Mouse (Mus musculus) heart, postnatal 10 days (tissue): ENCODE results near the gene Iqgap2. TPM values are rescaled to one million over a fixed set of nuclear protein-coding genes. Genes with fewer than 3 reads are reported as not detected.

Source experiments
- DNase-seq, 2 experiments: peaks; one replicate each; pipeline ENCODE4 v3.0.0; 2021
- intact Hi-C: fragments of 180-260 bp; cut with DNase I; formaldehyde crosslinking; loops from one replicate; pipeline ENCODE4 v1.15.1; 2025
- total RNA-seq, 2 experiments: library from RNA; stranded (reverse); gene quantifications; 2 replicates each; pipeline ENCODE4 v1.2.3; 2021

Iqgap2 gene
- total RNA-seq, 2 experiments from 2014 or later: 2.3 to 3.1 TPM

DNA sequence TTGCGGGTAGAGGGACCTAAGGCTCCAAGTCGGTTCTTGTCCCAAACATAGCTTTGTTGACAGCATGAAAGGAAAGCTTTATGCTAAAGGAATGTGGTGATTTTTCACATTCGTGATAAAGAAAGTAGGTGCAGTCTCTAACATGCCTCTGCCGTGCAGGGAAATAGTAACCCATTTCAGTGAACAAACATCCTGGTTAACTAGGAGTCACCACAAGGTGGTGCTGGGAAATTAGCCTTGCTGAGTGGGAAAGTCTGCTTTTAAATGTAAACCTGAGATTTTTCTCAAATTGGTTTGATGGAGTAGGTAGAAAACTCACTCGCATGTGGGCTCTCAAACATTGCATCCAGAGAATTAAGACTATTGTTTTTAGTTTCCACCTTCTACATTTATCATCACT lies 152.1 kb downstream of the Iqgap2 start:
- intact Hi-C loops: loop anchor here (2.0 kb wide), 1 partner anchor 153 kb away; no protein-coding TSS in a partner anchor
- peak in 1 of 2 experiments; percentile 21 for DNase-seq

DNA sequence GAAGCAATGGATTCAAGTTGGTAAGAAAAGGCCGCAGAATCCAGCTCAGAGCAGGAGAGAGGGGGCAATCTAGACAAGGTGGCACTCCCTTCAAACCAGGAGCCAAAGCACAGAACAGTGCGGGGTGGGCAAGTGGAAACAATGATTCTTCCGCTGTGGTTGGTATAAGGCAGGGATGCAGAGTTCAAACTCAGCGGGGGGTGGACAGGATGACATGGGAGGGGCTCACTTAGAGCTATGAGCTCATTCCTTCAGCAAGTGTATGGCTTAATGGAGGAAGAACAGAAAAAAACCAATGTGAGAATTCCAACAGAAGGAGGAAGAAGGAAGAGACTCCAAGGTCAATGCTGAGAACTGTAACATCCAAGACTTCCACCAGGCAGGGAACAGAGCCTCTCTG lies 161.2 kb downstream of the Iqgap2 start:
- DNase-seq: no peak
- intact Hi-C loops: no loop called here

DNA sequence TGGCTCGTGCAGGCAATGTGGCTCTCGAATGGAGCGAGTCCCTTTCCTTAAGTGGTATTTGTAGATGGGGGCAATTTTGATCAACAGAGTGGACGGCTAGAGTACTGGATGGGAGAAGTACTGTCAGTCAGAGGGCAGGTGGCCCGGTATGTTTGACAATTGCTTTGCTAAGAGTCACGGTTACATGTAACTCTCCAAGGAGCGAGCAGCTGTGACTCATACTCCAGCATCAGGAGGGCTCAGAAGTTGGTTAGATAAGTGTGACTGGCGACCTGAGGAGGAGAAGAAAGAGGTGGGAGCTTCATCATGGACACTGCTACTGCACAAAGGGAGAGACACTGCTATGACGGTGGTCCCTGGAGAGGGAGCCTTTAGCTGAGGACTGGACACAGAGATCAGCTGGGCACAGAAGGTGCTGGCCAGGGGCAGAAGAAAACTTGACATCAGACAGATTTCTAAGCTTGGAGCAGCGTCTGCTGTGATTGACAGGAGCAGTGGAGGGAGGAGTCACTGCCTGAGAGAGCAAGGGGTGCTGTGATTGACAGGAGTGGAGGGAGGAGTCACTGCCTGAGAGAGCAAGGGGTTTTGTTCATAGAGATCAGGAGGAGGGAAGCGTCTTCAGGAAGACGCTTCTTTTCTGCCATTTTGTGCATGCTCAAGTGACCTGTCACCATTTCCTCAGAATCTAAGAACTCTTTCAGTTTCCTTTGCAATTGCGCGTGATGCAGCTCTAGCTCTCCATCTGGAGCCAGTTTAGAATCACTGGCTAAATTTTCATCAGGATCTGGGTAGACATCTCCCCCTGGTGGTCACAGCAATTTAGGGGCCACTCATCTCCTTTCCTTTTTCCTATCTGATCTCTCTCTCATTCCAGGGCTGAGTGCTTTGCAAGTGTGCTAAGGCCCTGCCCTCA lies 172.1 kb downstream of the Iqgap2 start:
- intact Hi-C loops: loop anchor here (1.0 to 5.0 kb wide), 3 partner anchors 52 to 327 kb away; no protein-coding TSS in a partner anchor

DNA sequence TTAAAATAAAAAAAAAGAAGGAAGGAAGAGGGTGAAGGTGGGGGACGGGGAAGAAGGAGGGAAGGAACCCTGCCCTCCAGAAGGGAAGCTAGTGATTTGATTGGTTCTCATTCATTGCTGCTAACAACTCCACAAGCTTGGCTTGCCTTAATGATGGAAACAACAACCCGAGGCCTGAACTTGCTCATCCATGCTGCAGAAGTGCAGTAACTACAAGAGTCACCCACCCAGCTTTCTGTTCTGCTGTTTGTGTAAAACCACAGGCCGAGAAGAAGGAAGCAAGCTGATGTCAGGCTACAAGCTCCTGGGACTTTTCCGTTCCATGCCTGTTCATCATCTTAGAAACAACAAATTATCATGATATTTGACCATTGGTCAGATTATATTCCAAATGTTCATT lies 176.4 kb downstream of the Iqgap2 start:
- intact Hi-C loops: no loop called here
- no peak for DNase-seq

More for the DNA sequence above, 172.1 kb downstream of the Iqgap2 start:
- peak; percentile 75 to 81 for DNase-seq

GRCm38 (mm10) chr13:95714271-95714975 lies 177.3 kb downstream of the Iqgap2 start:
- DNase-seq: no peak
- intact Hi-C loops: no loop called here

DNA sequence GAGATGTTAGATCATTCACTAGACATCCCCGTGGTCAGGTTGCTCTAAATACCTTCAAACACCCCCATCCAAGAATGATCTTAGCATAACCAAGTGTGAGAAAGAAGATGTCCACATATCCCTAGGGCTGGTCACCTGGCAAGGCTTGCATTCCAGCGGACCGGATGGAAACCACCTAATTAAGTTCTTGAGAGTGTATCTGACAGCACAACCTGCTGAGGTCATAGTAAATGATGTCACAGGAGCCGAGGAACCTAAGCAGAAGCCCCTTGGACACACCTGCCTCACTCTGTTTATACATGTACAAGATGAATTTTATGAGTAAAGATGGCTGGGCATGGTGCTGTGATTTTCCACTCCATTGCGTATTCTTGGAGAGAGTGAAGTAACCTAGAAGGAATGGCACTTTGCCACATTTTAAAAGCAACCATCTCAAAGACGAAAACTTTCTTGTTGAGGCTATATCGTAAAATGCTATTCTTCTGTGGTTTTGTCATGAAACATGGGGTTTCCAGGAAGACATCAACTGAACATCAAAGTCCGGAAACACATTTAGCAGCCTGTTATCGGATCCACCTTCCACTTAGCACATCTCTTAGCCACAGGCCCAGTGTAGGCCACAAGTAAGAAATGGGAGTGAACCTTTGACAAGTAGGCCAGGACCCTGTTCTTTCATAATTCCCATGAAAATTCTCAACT lies 179.0 kb downstream of the Iqgap2 start:
- intact Hi-C loops: no loop called here
- no peak for DNase-seq

- intact Hi-C loops: no loop called here
- DNase-seq: no peak
These were observed 179.7 kb downstream of the Iqgap2 start for GRCm38 (mm10) chr13:95712054-95712453.

GRCm38 (mm10) chr13:95705589-95705988 lies 186.1 kb downstream of the Iqgap2 start:
- no peak for DNase-seq
- intact Hi-C loops: no loop called here

- peak; percentile 25 to 32 for DNase-seq
- intact Hi-C loops: no loop called here
These were observed 188.3 kb downstream of the Iqgap2 start for GRCm38 (mm10) chr13:95703376-95703775.

- intact Hi-C loops: no loop called here
- no peak for DNase-seq
These were observed 193.8 kb downstream of the Iqgap2 start for GRCm38 (mm10) chr13:95697874-95698273.

- no peak for DNase-seq
- intact Hi-C loops: no loop called here
These were observed 195.0 kb downstream of the Iqgap2 start, which contains the start of gene F2rl2 for GRCm38 (mm10) chr13:95696654-95697163. TSS of gene F2rl2 (plus strand) at chr13:95696853.

GRCm38 (mm10) chr13:95696120-95696653 lies 195.5 kb downstream of the Iqgap2 start:
- intact Hi-C loops: no loop called here
- DNase-seq: no peak

DNA sequence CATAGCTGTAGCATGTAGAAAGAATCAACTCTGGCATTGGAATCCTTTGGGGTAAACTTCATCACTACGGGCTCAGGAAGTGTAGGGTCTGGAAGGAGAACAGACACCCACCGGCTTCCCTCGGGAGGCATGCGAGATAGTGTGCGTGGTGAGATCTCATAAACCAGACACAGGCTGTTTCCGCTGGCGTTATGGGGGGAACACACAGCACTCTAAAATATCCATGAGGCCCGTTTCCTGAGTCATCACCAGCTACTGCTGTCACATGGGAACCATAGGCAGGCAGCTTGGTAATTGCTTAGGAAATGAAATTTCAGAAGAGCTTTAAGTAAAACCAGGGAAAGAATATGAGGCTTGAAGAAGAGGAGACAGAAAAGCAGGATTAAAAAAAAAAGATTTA lies 199.5 kb downstream of the Iqgap2 start:
- DNase-seq: no peak
- intact Hi-C loops: no loop called here

GRCm38 (mm10) chr13:95688576-95688975 lies 203.1 kb downstream of the Iqgap2 start:
- DNase-seq: no peak
- intact Hi-C loops: no loop called here

DNA sequence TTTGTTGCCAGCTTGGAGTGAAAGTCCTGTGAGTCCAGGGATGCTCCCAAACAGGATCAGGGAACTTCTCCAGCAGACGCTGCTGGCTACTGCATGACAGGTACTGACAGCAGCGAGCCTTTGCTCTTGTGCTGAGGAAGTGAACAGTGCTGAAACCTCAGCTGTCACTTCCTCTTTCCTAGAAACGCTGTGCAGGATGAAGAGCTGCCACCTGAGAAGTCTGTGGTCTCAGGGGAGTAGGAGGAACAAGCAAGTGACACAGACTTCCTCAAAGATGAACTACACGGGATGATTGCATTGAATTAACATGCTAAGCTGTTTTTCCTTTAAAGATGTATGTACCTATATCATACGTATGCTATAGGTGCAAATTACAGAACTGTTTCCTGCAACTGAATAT lies 206.0 kb downstream of the Iqgap2 start:
- intact Hi-C loops: no loop called here
- no peak for DNase-seq

DNA sequence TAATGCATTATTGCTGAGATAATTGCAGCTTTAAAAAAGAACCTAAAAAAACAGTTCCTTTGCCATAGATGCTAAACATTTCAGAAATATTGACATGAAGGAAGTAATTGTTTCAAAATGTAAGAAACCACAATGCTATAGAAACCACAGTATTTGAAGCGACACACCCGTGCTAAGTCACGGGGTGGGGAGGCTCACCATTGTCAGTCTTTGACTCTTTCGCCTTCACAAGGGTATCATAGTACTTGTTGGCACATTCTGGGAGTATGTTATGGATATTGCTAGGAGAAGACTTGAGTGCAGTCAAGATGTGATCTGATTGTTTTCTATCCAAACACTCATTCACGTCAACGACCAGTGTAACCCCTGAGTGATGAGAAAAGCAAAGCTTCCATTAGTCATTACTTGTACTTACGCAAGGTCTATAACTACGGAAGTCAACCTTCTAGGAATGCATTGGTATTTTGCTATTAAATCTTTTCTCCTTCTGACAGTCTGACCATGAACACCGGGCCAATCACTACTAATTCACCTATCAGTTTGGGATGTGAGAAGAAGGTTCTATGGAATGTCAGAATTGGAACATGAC lies 207.0 kb downstream of the Iqgap2 start:
- no peak for DNase-seq
- intact Hi-C loops: no loop called here

GRCm38 (mm10) chr13:95679491-95679941 lies 212.2 kb downstream of the Iqgap2 start:
- no peak for DNase-seq
- intact Hi-C loops: no loop called here

DNA sequence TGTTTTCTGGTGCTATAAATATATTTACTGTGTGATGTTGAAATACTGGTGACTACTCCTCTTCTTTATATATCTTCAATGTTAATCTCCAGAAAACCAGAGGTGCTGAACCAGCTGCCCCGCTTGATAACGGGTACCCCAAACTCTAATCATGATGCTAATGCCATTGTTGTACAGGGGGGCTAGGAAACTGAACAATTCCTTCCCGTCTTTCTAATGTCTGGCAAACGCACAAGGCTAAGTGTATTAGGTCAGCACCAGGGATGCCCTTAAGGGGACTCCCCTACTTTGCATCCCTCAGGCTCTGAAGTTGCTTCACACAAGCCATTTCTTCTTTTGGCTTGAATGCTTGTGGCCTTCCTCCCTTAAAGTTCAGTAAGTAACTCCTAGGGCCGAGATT lies 212.6 kb downstream of the Iqgap2 start:
- intact Hi-C loops: no loop called here
- no peak for DNase-seq

GRCm38 (mm10) chr13:95672372-95672771 lies 219.3 kb downstream of the Iqgap2 start:
- intact Hi-C loops: no loop called here

More at GRCm38 (mm10) chr13:95672372-95672771, 219.3 kb downstream of the Iqgap2 start:
- no peak for DNase-seq
